Mouse (Mus musculus) urinary bladder, postnatal 4 days (tissue): ENCODE data around the gene Napsa.

Experiments used
- DNase-seq, 2 experiments: peaks; one replicate each; pipeline ENCODE4 v3.0.0; 2021 to 2022; ENCODE audit warnings: low spot score in 2 of 2

Napsa gene

GRCm38 (mm10) chr7:44538756-44539624, 33.2 kb upstream of the Napsa start:
- DNase-seq: peak in 1 of 2 experiments; percentile 59

- no peak for DNase-seq
Observed at GRCm38 (mm10) chr7:44542555-44542954, 29.6 kb upstream of the Napsa start.

GRCm38 (mm10) chr7:44543071-44543470, 29.1 kb upstream of the Napsa start:
- no peak for DNase-seq

- no peak for DNase-seq
Observed at GRCm38 (mm10) chr7:44546274-44546673, 25.9 kb upstream of the Napsa start.

GRCm38 (mm10) chr7:44547041-44547440, 25.1 kb upstream of the Napsa start:
- DNase-seq: no peak

- DNase-seq: peak in 1 of 2 experiments; percentile 49
Observed at GRCm38 (mm10) chr7:44547725-44548124, 24.5 kb upstream of the Napsa start.

- DNase-seq: peak; percentile 99 to 100
Observed at GRCm38 (mm10) chr7:44548497-44549087, 23.6 kb upstream of the Napsa start, which contains the start of gene Pold1. Gene Pold1, minus strand, starts transcription at chr7:44548849.

GRCm38 (mm10) chr7:44549621-44550408, 22.4 kb upstream of the Napsa start:
- no peak for DNase-seq

GRCm38 (mm10) chr7:44550409-44550678, 21.8 kb upstream of the Napsa start:
- DNase-seq: peak in 1 of 2 experiments; percentile 58

GRCm38 (mm10) chr7:44551301-44551700, 20.9 kb upstream of the Napsa start:
- DNase-seq: peak in 1 of 2 experiments; percentile 57

GRCm38 (mm10) chr7:44551731-44552130, 20.4 kb upstream of the Napsa start:
- DNase-seq: no peak

- DNase-seq: peak in 1 of 2 experiments; percentile 57
Observed at GRCm38 (mm10) chr7:44552141-44552908, 19.9 kb upstream of the Napsa start.

GRCm38 (mm10) chr7:44553196-44553764, 18.9 kb upstream of the Napsa start:
- DNase-seq: peak; percentile 78 to 89

- peak; percentile 93 to 97 for DNase-seq
Observed at GRCm38 (mm10) chr7:44553826-44554225, 18.4 kb upstream of the Napsa start, which contains the start of gene Nr1h2. Gene Nr1h2, minus strand, starts transcription at chr7:44553951.

- no peak for DNase-seq
Observed at GRCm38 (mm10) chr7:44557629-44558028, 14.6 kb upstream of the Napsa start.

- peak; percentile 43 to 84 for DNase-seq
Observed at GRCm38 (mm10) chr7:44560435-44561400, 11.5 kb upstream of the Napsa start.

GRCm38 (mm10) chr7:44563284-44563683, 8.9 kb upstream of the Napsa start:
- no peak for DNase-seq

- no peak for DNase-seq
Observed at GRCm38 (mm10) chr7:44564486-44564885, 7.7 kb upstream of the Napsa start.

- no peak for DNase-seq
Observed at GRCm38 (mm10) chr7:44565414-44565813, 6.8 kb upstream of the Napsa start.

- no peak for DNase-seq
Observed at GRCm38 (mm10) chr7:44568803-44569202, 3.4 kb upstream of the Napsa start.
